9 mouse cellular contexts compared by ENCODE assay signal in the genomic region with DNA sequence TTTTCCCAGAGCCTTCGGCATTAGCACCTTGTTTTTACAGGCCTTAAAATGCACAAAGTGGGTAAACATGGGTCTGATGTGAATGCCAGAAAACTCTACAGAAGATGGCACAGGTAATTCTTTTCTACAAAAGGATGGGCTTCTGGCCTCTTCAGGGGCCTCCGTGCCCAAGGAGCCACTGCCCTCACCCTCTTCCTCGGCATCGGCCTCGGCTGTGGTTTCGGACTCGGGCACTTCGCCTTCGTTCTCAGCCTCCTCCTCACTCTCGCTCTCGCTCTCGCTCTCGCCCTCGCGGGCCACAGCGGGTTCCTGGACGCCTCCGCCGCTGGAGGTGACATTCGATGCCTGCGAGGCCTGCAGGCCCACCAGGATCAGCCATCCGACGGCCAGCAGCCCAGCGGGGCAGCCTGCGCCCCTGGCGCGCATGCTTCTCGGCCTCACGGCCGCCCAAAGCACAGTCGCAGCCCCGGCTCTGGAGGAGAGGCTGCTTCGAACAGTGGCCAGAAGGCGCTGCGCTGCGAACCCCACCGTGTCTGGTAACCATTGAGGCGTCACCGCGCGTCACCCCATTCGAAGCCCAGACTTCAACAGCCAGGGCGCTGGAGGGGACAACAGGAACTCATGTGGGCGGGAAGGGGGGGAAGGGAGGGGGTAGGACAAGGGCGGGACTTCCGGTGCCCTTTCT. TPM values are rescaled to one million over a fixed set of nuclear protein-coding genes. Genes with fewer than 3 reads are reported as not detected.
DNase-seq lines count a peak whose midpoint lies in the region; ATAC-seq lines count a peak whose summit lies in the region.
"Had no signal": no experiment of that assay in that cellular context is flagged by ENCODE, and none has a peak within 500 bp of the region (broad histone marks: within the 10 kb centered on the region; RNA-seq: fewer than 3 reads in every experiment).

Gene Spaca1 (minus strand): TSS at position 621 of the 685 bp plus-strand sequence.

- WGBS in lung, embryonic 16.5 days: 52% methylated on average over 46 of the region's 46 CpGs
- WGBS in hindbrain, embryonic 10.5 days: 42% methylated on average over 46 of the region's 46 CpGs
- WGBS in liver, embryonic 13.5 days (ENCODE audit: insufficient replicate concordance): 43% methylated on average over 46 of the region's 46 CpGs
- WGBS in stomach, embryonic 14.5 days: 49% methylated on average over 45 of the region's 46 CpGs

- H3K36me3 ChIP-seq in lung, embryonic 16.5 days (ENCODE audit: control insufficient read depth, insufficient read depth, low read length): no peaks in the 10 kb centered on the region
- no peaks in the 10 kb centered on the region for H3K36me3 ChIP-seq in hindbrain, embryonic 10.5 days
- H3K36me3 ChIP-seq in liver, embryonic 13.5 days: no peaks in the 10 kb centered on the region
- H3K36me3 ChIP-seq in stomach, embryonic 14.5 days (ENCODE audit: control insufficient read depth, insufficient read depth, low read length): no peaks in the 10 kb centered on the region

- ATAC-seq in lung, embryonic 16.5 days (ENCODE audit: low read depth): peak; percentile 17; the same call in 1 of the 2 replicates
- no peak for ATAC-seq in liver, embryonic 13.5 days (ENCODE audit: low read depth)
- no peak for ATAC-seq in stomach, embryonic 14.5 days (ENCODE audit: insufficient number of reproducible peaks, insufficient read depth, low FRiP score, low read depth)
- ATAC-seq in monocyte, adult 5-6 weeks (replicated peaks; ENCODE audit: insufficient number of reproducible peaks, low FRiP score, low TSS enrichment, poor library complexity, severe bottlenecking): no peak

- no peaks in the 10 kb centered on the region for H3K27me3 ChIP-seq in lung, embryonic 16.5 days (ENCODE audit: control insufficient read depth, insufficient read depth, low read depth, low read length)
- H3K27me3 ChIP-seq in hindbrain, embryonic 10.5 days (ENCODE audit: insufficient read depth, poor library complexity, severe bottlenecking): peaks cover 3% of the 10 kb centered on the region; the same call in 1 of the 2 replicates
- no peaks in the 10 kb centered on the region for H3K27me3 ChIP-seq in liver, embryonic 13.5 days
- no peaks in the 10 kb centered on the region for H3K27me3 ChIP-seq in stomach, embryonic 14.5 days (ENCODE audit: control insufficient read depth, insufficient read depth, low read length)

- H3K4me1 ChIP-seq in lung, embryonic 16.5 days (replicated peaks; ENCODE audit: control insufficient read depth, insufficient read depth, low read length): no peaks in the 10 kb centered on the region
- peaks cover 6% of the 10 kb centered on the region; the same call in 1 of the 2 replicates for H3K4me1 ChIP-seq in hindbrain, embryonic 10.5 days (replicated peaks)
- no peaks in the 10 kb centered on the region for H3K4me1 ChIP-seq in liver, embryonic 13.5 days (replicated peaks)
- H3K4me1 ChIP-seq in stomach, embryonic 14.5 days (ENCODE audit: control insufficient read depth, insufficient read depth, low read length): no peaks in the 10 kb centered on the region

- no peaks in the 10 kb centered on the region for H3K9me3 ChIP-seq in lung, embryonic 16.5 days (ENCODE audit: control insufficient read depth, low read length)
- no peaks in the 10 kb centered on the region for H3K9me3 ChIP-seq in hindbrain, embryonic 10.5 days
- no peaks in the 10 kb centered on the region for H3K9me3 ChIP-seq in liver, embryonic 13.5 days (replicated peaks)
- H3K9me3 ChIP-seq in stomach, embryonic 14.5 days (ENCODE audit: control insufficient read depth, low read depth, low read length): no peaks in the 10 kb centered on the region

- DNase-seq in lung, postnatal 14 days: no peak
- peak; percentile 27 to 36 for DNase-seq in cerebellum, postnatal 25 days
- DNase-seq in hindbrain, embryonic 10.5 days (ENCODE audit: low spot score): peak; percentile 47
- no peak for DNase-seq in liver, embryonic 13.5 days
- DNase-seq in adrenal gland, adult 18-20 months (ENCODE audit: low spot score in 2 of 2): no peak

- peak within 1 kb of the TSS; percentile 59 for H3K9ac ChIP-seq in lung, embryonic 16.5 days (ENCODE audit: low read length)
- no peak within 1 kb of the TSS for H3K9ac ChIP-seq in liver, embryonic 13.5 days
- H3K9ac ChIP-seq in stomach, embryonic 14.5 days (replicated peaks; ENCODE audit: low read depth, low read length): no peak within 1 kb of the TSS

- H3K27ac ChIP-seq in lung, embryonic 16.5 days (ENCODE audit: low read length): no peak within 1 kb of the TSS
- H3K27ac ChIP-seq in hindbrain, embryonic 10.5 days: peak within 1 kb of the TSS; percentile 77
- no peak within 1 kb of the TSS for H3K27ac ChIP-seq in liver, embryonic 13.5 days
- H3K27ac ChIP-seq in stomach, embryonic 14.5 days (ENCODE audit: low read length): no peak within 1 kb of the TSS

- H3K4me2 ChIP-seq in lung, embryonic 16.5 days (ENCODE audit: low read depth, low read length): peak within 1 kb of the TSS; percentile 57
- peak within 1 kb of the TSS; percentile 24; the same call in 1 of the 2 replicates for H3K4me2 ChIP-seq in liver, embryonic 13.5 days
- H3K4me2 ChIP-seq in stomach, embryonic 14.5 days (replicated peaks; ENCODE audit: low read depth, low read length): peak within 1 kb of the TSS; percentile 36

- peak within 1 kb of the TSS; percentile 28 for H3K4me3 ChIP-seq in lung, embryonic 16.5 days (ENCODE audit: low read length)
- peak within 1 kb of the TSS; percentile 46 for H3K4me3 ChIP-seq in hindbrain, embryonic 10.5 days
- H3K4me3 ChIP-seq in liver, embryonic 13.5 days (replicated peaks): no peak within 1 kb of the TSS
- peak within 1 kb of the TSS; percentile 12; the same call in 1 of the 2 replicates for H3K4me3 ChIP-seq in stomach, embryonic 14.5 days (ENCODE audit: low read depth, low read length)

RNA-seq across cellular contexts. Expression of gene Spaca1, which starts in this region (rescaled TPM):
- 0.72 and 1.7 TPM in 2 replicates for polyA plus RNA-seq in lung, embryonic 16.5 days (2015; fragmentation: Nextera tagmentation; extraction: Ambion mirVana)
- 1.5 and 2.7 TPM in 2 replicates for polyA plus RNA-seq in hindbrain, embryonic 10.5 days (2016; fragmentation: Nextera tagmentation; extraction: Ambion mirVana)
- 0.17 and 0.25 TPM in 2 replicates for polyA plus RNA-seq in liver, embryonic 13.5 days (2015; fragmentation: Nextera tagmentation; extraction: Ambion mirVana)
- polyA plus RNA-seq in stomach, embryonic 14.5 days (2014; fragmentation: Nextera tagmentation; extraction: Ambion mirVana): 0.64 and 1.6 TPM in 2 replicates
- total RNA-seq in adrenal gland, adult 18-20 months (2021): 1 to 10 TPM in 1 of 2 experiments, under 1 TPM in 1; 0.63 to 1.1 TPM
- total RNA-seq in monocyte, adult 5-6 weeks (2017): 1.7 to 2.1 TPM in 2 of 3 replicates, not detected in the other
- total RNA-seq: left cerebral cortex, postnatal 36 days had no signal

Comparison
In these comparisons a context has a peak if more than half of its experiments do, and no peak if none do; other contexts are left out.
1. DNase-seq: peak in cerebellum, postnatal 25 days (2 of 2) and hindbrain, embryonic 10.5 days (single experiment); none in lung, postnatal 14 days (single experiment), liver, embryonic 13.5 days (single experiment) and adrenal gland, adult 18-20 months (0 of 2).
2. Peak in every context shown above with its lines, with median percentiles within 50 percentile points of each other: H3K4me2 ChIP-seq.